Mouse (Mus musculus) heart, postnatal 0 days (tissue): ENCODE data around the gene E4f1.

Experiments
- CTCF ChIP-seq: IDR thresholded peaks from 2 replicates; pipeline ENCODE4 v1.5.1; 2016; ENCODE audit warnings: antibody characterized with exemption, control low read depth, low read depth
- EP300 ChIP-seq: IDR thresholded peaks from 2 replicates; pipeline ENCODE4 v1.6.1; 2016; ENCODE audit warnings: antibody characterized with exemption, low read depth

DNA sequence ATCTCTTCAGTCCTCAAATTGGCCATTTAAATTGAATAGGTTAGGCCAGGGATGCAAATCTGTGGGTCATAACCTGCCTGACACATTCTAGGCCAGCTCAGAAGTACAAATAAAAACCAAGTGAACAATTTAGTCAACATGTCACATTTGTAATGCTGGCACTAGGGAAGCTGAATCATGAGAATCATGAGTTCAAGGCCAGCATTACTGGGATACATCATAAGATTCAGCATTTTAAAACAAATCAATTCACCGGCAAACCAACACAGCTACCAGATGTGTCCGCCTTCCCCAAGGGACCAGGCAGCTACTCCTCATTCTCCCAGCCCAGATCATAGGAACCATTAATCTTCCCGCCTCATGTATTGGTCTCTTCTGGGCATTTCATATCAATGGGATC is 13.4 kb upstream of the E4f1 start:
- TF ChIP-seq CTCF (no peak), EP300 (no peak)
